Mouse (Mus musculus): ENCODE measurements at regions not wholly inside any gene's neighbourhood (a gene's known extent, or its start where the extent isn't known, plus 50 kb on each side); places are given as distances from the start of the nearest gene placed in this dataset.

GRCm38 (mm10) chr14:46034301-46034700, 344.9 kb upstream of the Gm15217 start:
- ATAC-seq (replicated peaks; ENCODE audit: insufficient number of reproducible peaks, low FRiP score, low TSS enrichment): no peak
- Histone ChIP-seq H3K36me3 (ENCODE audit: control insufficient read depth, insufficient read depth, low read length) (no peaks in the 10 kb centered on the region), H3K9ac (ENCODE audit: low read depth, low read length) (no peak overlapping the region), H3K4me1 (ENCODE audit: control insufficient read depth, insufficient read depth, low read length) (no peaks in the 10 kb centered on the region), H3K4me2 (no peak overlapping the region), H3K4me3 (ENCODE audit: low read depth, low read length) (no peak overlapping the region), H3K9me3 (replicated peaks; ENCODE audit: control insufficient read depth, low read length) (no peaks in the 10 kb centered on the region), H3K27ac (ENCODE audit: low read depth, low read length) (no peak overlapping the region), H3K27me3 (ENCODE audit: control insufficient read depth, insufficient read depth, low read length) (no peaks in the 10 kb centered on the region)
- 79% methylated on average over 8 of the region's 8 CpGs for WGBS (ENCODE audit: insufficient replicate concordance)

- ATAC-seq (replicated peaks; ENCODE audit: insufficient number of reproducible peaks, low FRiP score, low TSS enrichment): no peak
- H3K4me3 ChIP-seq (ENCODE audit: low read depth, low read length): peak overlapping the region; percentile 25; the same call in 1 of the 2 replicates
- no peak overlapping the region for H3K27ac ChIP-seq (ENCODE audit: low read depth, low read length)
- no peaks in the 10 kb centered on the region for H3K36me3 ChIP-seq (ENCODE audit: control insufficient read depth, insufficient read depth, low read length)
- H3K4me2 ChIP-seq: peak overlapping the region; percentile 33
- H3K9ac ChIP-seq (ENCODE audit: low read depth, low read length): no peak overlapping the region
- no peaks in the 10 kb centered on the region for H3K27me3 ChIP-seq (ENCODE audit: control insufficient read depth, insufficient read depth, low read length)
- 31% methylated on average over 14 of the region's 14 CpGs for WGBS (ENCODE audit: insufficient replicate concordance)
- H3K9me3 ChIP-seq (replicated peaks; ENCODE audit: control insufficient read depth, low read length): no peaks in the 10 kb centered on the region
- H3K4me1 ChIP-seq (ENCODE audit: control insufficient read depth, insufficient read depth, low read length): no peaks in the 10 kb centered on the region
These were observed 318.4 kb upstream of the Gm15217 start for GRCm38 (mm10) chr14:46060622-46061381.

- H3K4me1 ChIP-seq (ENCODE audit: control insufficient read depth, insufficient read depth, low read length): peaks cover 9% of the 10 kb centered on the region
- 53% methylated on average over 5 of the region's 5 CpGs for WGBS (ENCODE audit: insufficient replicate concordance)
- H3K4me3 ChIP-seq (ENCODE audit: low read depth, low read length): no peak overlapping the region
- ATAC-seq (replicated peaks; ENCODE audit: insufficient number of reproducible peaks, low FRiP score, low TSS enrichment): no peak
- peak overlapping the region; percentile 29; the same call in 1 of the 2 replicates for H3K27ac ChIP-seq (ENCODE audit: low read depth, low read length)
- no peaks in the 10 kb centered on the region for H3K27me3 ChIP-seq (ENCODE audit: control insufficient read depth, insufficient read depth, low read length)
- H3K36me3 ChIP-seq (ENCODE audit: control insufficient read depth, insufficient read depth, low read length): no peaks in the 10 kb centered on the region
- H3K4me2 ChIP-seq: no peak overlapping the region
- no peak overlapping the region for H3K9ac ChIP-seq (ENCODE audit: low read depth, low read length)
- no peaks in the 10 kb centered on the region for H3K9me3 ChIP-seq (replicated peaks; ENCODE audit: control insufficient read depth, low read length)
These were observed 312.0 kb upstream of the Gm15217 start for GRCm38 (mm10) chr14:46067102-46067801.

- no peak overlapping the region for H3K9ac ChIP-seq (ENCODE audit: low read depth, low read length)
- H3K9me3 ChIP-seq (replicated peaks; ENCODE audit: control insufficient read depth, low read length): no peaks in the 10 kb centered on the region
- H3K4me1 ChIP-seq (ENCODE audit: control insufficient read depth, insufficient read depth, low read length): peaks cover 9% of the 10 kb centered on the region
- H3K4me3 ChIP-seq (ENCODE audit: low read depth, low read length): no peak overlapping the region
- no peaks in the 10 kb centered on the region for H3K36me3 ChIP-seq (ENCODE audit: control insufficient read depth, insufficient read depth, low read length)
- ATAC-seq (replicated peaks; ENCODE audit: insufficient number of reproducible peaks, low FRiP score, low TSS enrichment): no peak
- H3K27me3 ChIP-seq (ENCODE audit: control insufficient read depth, insufficient read depth, low read length): no peaks in the 10 kb centered on the region
- no peak overlapping the region for H3K4me2 ChIP-seq
- no peak overlapping the region for H3K27ac ChIP-seq (ENCODE audit: low read depth, low read length)
- WGBS (ENCODE audit: insufficient replicate concordance): 82% methylated on average over 5 of the region's 5 CpGs
These were observed 308.0 kb upstream of the Gm15217 start for GRCm38 (mm10) chr14:46071244-46071643.

- Histone ChIP-seq H3K4me1 (ENCODE audit: control insufficient read depth, insufficient read depth, low read length) (no peaks in the 10 kb centered on the region), H3K9me3 (replicated peaks; ENCODE audit: control insufficient read depth, low read length) (no peaks in the 10 kb centered on the region), H3K4me3 (ENCODE audit: low read depth, low read length) (no peak overlapping the region), H3K27me3 (ENCODE audit: control insufficient read depth, insufficient read depth, low read length) (no peaks in the 10 kb centered on the region), H3K4me2 (no peak overlapping the region), H3K9ac (ENCODE audit: low read depth, low read length) (no peak overlapping the region), H3K36me3 (ENCODE audit: control insufficient read depth, insufficient read depth, low read length) (no peaks in the 10 kb centered on the region), H3K27ac (ENCODE audit: low read depth, low read length) (no peak overlapping the region)
- ATAC-seq (replicated peaks; ENCODE audit: insufficient number of reproducible peaks, low FRiP score, low TSS enrichment): no peak
- WGBS (ENCODE audit: insufficient replicate concordance): 81% methylated on average over 2 of the region's 2 CpGs
These were observed 302.5 kb upstream of the Gm15217 start for GRCm38 (mm10) chr14:46076738-46077137.

GRCm38 (mm10) chr14:46077406-46078131, 301.6 kb upstream of the Gm15217 start:
- WGBS (ENCODE audit: insufficient replicate concordance): 71% methylated on average over 11 of the region's 11 CpGs
- Histone ChIP-seq H3K27ac (ENCODE audit: low read depth, low read length) (no peak overlapping the region), H3K4me1 (ENCODE audit: control insufficient read depth, insufficient read depth, low read length) (no peaks in the 10 kb centered on the region), H3K4me3 (ENCODE audit: low read depth, low read length) (no peak overlapping the region), H3K9me3 (replicated peaks; ENCODE audit: control insufficient read depth, low read length) (no peaks in the 10 kb centered on the region), H3K4me2 (no peak overlapping the region), H3K27me3 (ENCODE audit: control insufficient read depth, insufficient read depth, low read length) (no peaks in the 10 kb centered on the region), H3K36me3 (ENCODE audit: control insufficient read depth, insufficient read depth, low read length) (no peaks in the 10 kb centered on the region), H3K9ac (ENCODE audit: low read depth, low read length) (no peak overlapping the region)
- ATAC-seq (replicated peaks; ENCODE audit: insufficient number of reproducible peaks, low FRiP score, low TSS enrichment): no peak

GRCm38 (mm10) chr14:46082646-46083045, 296.6 kb upstream of the Gm15217 start:
- H3K9me3 ChIP-seq (replicated peaks; ENCODE audit: control insufficient read depth, low read length): no peaks in the 10 kb centered on the region
- H3K4me2 ChIP-seq: no peak overlapping the region
- WGBS (ENCODE audit: insufficient replicate concordance): 87% methylated on average over 5 of the region's 5 CpGs
- no peak overlapping the region for H3K27ac ChIP-seq (ENCODE audit: low read depth, low read length)
- no peak overlapping the region for H3K9ac ChIP-seq (ENCODE audit: low read depth, low read length)
- no peaks in the 10 kb centered on the region for H3K27me3 ChIP-seq (ENCODE audit: control insufficient read depth, insufficient read depth, low read length)
- H3K4me3 ChIP-seq (ENCODE audit: low read depth, low read length): no peak overlapping the region
- H3K4me1 ChIP-seq (ENCODE audit: control insufficient read depth, insufficient read depth, low read length): no peaks in the 10 kb centered on the region
- no peaks in the 10 kb centered on the region for H3K36me3 ChIP-seq (ENCODE audit: control insufficient read depth, insufficient read depth, low read length)
- ATAC-seq (replicated peaks; ENCODE audit: insufficient number of reproducible peaks, low FRiP score, low TSS enrichment): no peak

GRCm38 (mm10) chr14:46088968-46089691, 290.1 kb upstream of the Gm15217 start:
- Histone ChIP-seq H3K4me3 (ENCODE audit: low read depth, low read length) (no peak overlapping the region), H3K4me2 (no peak overlapping the region), H3K27me3 (ENCODE audit: control insufficient read depth, insufficient read depth, low read length) (no peaks in the 10 kb centered on the region), H3K4me1 (ENCODE audit: control insufficient read depth, insufficient read depth, low read length) (no peaks in the 10 kb centered on the region), H3K27ac (ENCODE audit: low read depth, low read length) (no peak overlapping the region), H3K9ac (ENCODE audit: low read depth, low read length) (no peak overlapping the region), H3K36me3 (ENCODE audit: control insufficient read depth, insufficient read depth, low read length) (no peaks in the 10 kb centered on the region), H3K9me3 (replicated peaks; ENCODE audit: control insufficient read depth, low read length) (no peaks in the 10 kb centered on the region)
- ATAC-seq (replicated peaks; ENCODE audit: insufficient number of reproducible peaks, low FRiP score, low TSS enrichment): no peak
- WGBS (ENCODE audit: insufficient replicate concordance): 78% methylated on average over 12 of the region's 12 CpGs
